33 mouse cellular contexts compared by ENCODE assay signal in genomic region chr8:88124850-88125249, GRCm38 (mm10). TPM values are rescaled to one million over a fixed set of nuclear protein-coding genes. Genes with fewer than 3 reads are reported as not detected.
DNase-seq lines count a peak whose midpoint lies in the region; ATAC-seq and TF ChIP-seq lines count a peak whose summit lies in the region.
"Had no signal": no experiment of that assay in that cellular context is flagged by ENCODE, and none has a peak within 500 bp of the region (broad histone marks: within the 10 kb centered on the region; RNA-seq: fewer than 3 reads in every experiment).

No protein-coding gene starts in this region.

- no peaks in the 10 kb centered on the region for H3K27me3 ChIP-seq in liver, embryonic 12.5 days (replicated peaks)
- no peaks in the 10 kb centered on the region for H3K27me3 ChIP-seq in liver, postnatal 0 days (ENCODE audit: insufficient read depth, low read length)
- no peaks in the 10 kb centered on the region for H3K27me3 ChIP-seq in liver, embryonic 15.5 days
- H3K27me3 ChIP-seq: embryonic facial prominence, embryonic 13.5 days; heart, embryonic 12.5 days; hindbrain, embryonic 15.5 days; limb, embryonic 12.5 days; neural tube, embryonic 12.5 days had no signal

- TF ChIP-seq CTCF in liver, postnatal 0 days (IDR thresholded peaks at IDR 0.05; ENCODE audit: low read depth): no peak

- H3K36me3 ChIP-seq in liver, embryonic 12.5 days: peaks cover 90% of the 10 kb centered on the region
- peaks cover 36% of the 10 kb centered on the region for H3K36me3 ChIP-seq in liver, postnatal 0 days (replicated peaks; ENCODE audit: insufficient read depth, low read length)
- H3K36me3 ChIP-seq in liver, embryonic 15.5 days (replicated peaks): peaks cover 71% of the 10 kb centered on the region

- peak overlapping the region; percentile 41; the same call in 1 of the 2 replicates for H3K27ac ChIP-seq in liver, embryonic 12.5 days
- H3K27ac ChIP-seq in liver, postnatal 0 days (ENCODE audit: low read depth): no peak overlapping the region
- H3K27ac ChIP-seq in liver, embryonic 15.5 days (replicated peaks): peak overlapping the region; percentile 30
- H3K27ac ChIP-seq: embryonic facial prominence, embryonic 13.5 days; hindbrain, embryonic 10.5 days; hindbrain, embryonic 15.5 days; left cerebral cortex, adult 2 months; limb, embryonic 12.5 days; macrophage; neural tube, embryonic 12.5 days had no signal

- no peak overlapping the region for H3K4me3 ChIP-seq in liver, embryonic 12.5 days
- no peak overlapping the region for H3K4me3 ChIP-seq in liver, postnatal 0 days (ENCODE audit: low read depth, low read length)
- no peak overlapping the region for H3K4me3 ChIP-seq in liver, embryonic 15.5 days (replicated peaks)
- H3K4me3 ChIP-seq: embryonic facial prominence, embryonic 13.5 days; heart, embryonic 12.5 days; hindbrain, embryonic 10.5 days; hindbrain, embryonic 15.5 days; left cerebral cortex, adult 2 months; limb, embryonic 12.5 days; myocyte; neural tube, embryonic 12.5 days had no signal

- peak; percentile 78; the same call in 1 of the 2 replicates for ATAC-seq in liver, embryonic 12.5 days
- ATAC-seq in liver, postnatal 0 days: no peak
- ATAC-seq in erythroblast, adult 5-6 weeks (replicated peaks; ENCODE audit: low FRiP score, poor library complexity, severe bottlenecking): peak; percentile 69
- ATAC-seq in liver, embryonic 15.5 days (ENCODE audit: insufficient read depth): peak; percentile 56; the same call in 1 of the 2 replicates
- no peak for ATAC-seq in megakaryocyte, adult 5-6 weeks (ENCODE audit: poor library complexity, severe bottlenecking)
- ATAC-seq: activated CD4-positive, CD25-positive, alpha-beta regulatory T cell, adult 4 months; forebrain, embryonic 14.5 days; inflammation-experienced regulatory T-cells, adult 6 months; midbrain, embryonic 16.5 days had no signal

- no peak for DNase-seq in liver, postnatal 0 days
- DNase-seq in c-Kit-negative CD71-positive TER-119-positive erythroid progenitor cells, embryonic 14.5 days (ENCODE audit: low read depth, low spot score): peak; percentile 15
- no peak for DNase-seq in cerebellum, adult 11 months
- DNase-seq in frontal cortex, postnatal 10 days (ENCODE audit: low spot score in 2 of 2): no peak
- DNase-seq: adrenal gland, adult 2 months; adrenal gland, postnatal 36 days; B cell, adult 2 months; cerebellum, adult 9-10 months; cerebellum, postnatal 36 days; gastrocnemius, postnatal 25 days; heart, adult 18-20 months; kidney, adult 11 months; kidney, postnatal 25 days; lung, adult 2 months; thymus, postnatal 4 days had no signal

- no peak for TF ChIP-seq EP300 in liver, postnatal 0 days (IDR thresholded peaks at IDR 0.05; ENCODE audit: low read depth)

- no peaks in the 10 kb centered on the region for H3K9me3 ChIP-seq in liver, embryonic 12.5 days (replicated peaks)
- H3K9me3 ChIP-seq in liver, postnatal 0 days (ENCODE audit: low read length): no peaks in the 10 kb centered on the region
- H3K9me3 ChIP-seq in liver, embryonic 15.5 days (replicated peaks): no peaks in the 10 kb centered on the region
- H3K9me3 ChIP-seq: embryonic facial prominence, embryonic 13.5 days; heart, embryonic 12.5 days; hindbrain, embryonic 10.5 days; hindbrain, embryonic 15.5 days; limb, embryonic 12.5 days; neural tube, embryonic 12.5 days had no signal

- peak overlapping the region; percentile 32; the same call in 1 of the 2 replicates for H3K4me2 ChIP-seq in liver, embryonic 12.5 days
- H3K4me2 ChIP-seq in liver, postnatal 0 days (ENCODE audit: low read depth, low read length): no peak overlapping the region
- peak overlapping the region; percentile 21; the same call in 1 of the 2 replicates for H3K4me2 ChIP-seq in liver, embryonic 15.5 days
- H3K4me2 ChIP-seq: embryonic facial prominence, embryonic 13.5 days; heart, embryonic 12.5 days; hindbrain, embryonic 15.5 days; limb, embryonic 12.5 days; midbrain, embryonic 11.5 days; neural tube, embryonic 12.5 days had no signal

- peaks cover 24% of the 10 kb centered on the region for H3K4me1 ChIP-seq in liver, embryonic 12.5 days
- H3K4me1 ChIP-seq in liver, postnatal 0 days (ENCODE audit: insufficient read depth): no peaks in the 10 kb centered on the region
- H3K4me1 ChIP-seq in liver, embryonic 15.5 days (replicated peaks): peaks cover 23% of the 10 kb centered on the region
- H3K4me1 ChIP-seq: neural tube, embryonic 12.5 days had no signal

- 78% methylated on average over 2 of the region's 2 CpGs for WGBS in liver, embryonic 12.5 days (ENCODE audit: insufficient replicate concordance)
- WGBS in liver, postnatal 0 days (ENCODE audit: insufficient replicate concordance): 82% methylated on average over 2 of the region's 2 CpGs
- 69% methylated on average over 2 of the region's 2 CpGs for WGBS in liver, embryonic 15.5 days (ENCODE audit: insufficient replicate concordance)

- 0 out of 2 replicates have a peak overlapping the region, but pooled peaks have one; percentile 0 for H3K9ac ChIP-seq in liver, embryonic 12.5 days
- no peak overlapping the region for H3K9ac ChIP-seq in liver, postnatal 0 days (replicated peaks)
- H3K9ac ChIP-seq in liver, embryonic 15.5 days: peak overlapping the region; percentile 15; the same call in 1 of the 2 replicates
- H3K9ac ChIP-seq: embryonic facial prominence, embryonic 13.5 days; heart, embryonic 12.5 days; hindbrain, embryonic 15.5 days; limb, embryonic 12.5 days; neural tube, embryonic 12.5 days had no signal

RNA-seq across cellular contexts. Expression of gene Cnep1r1, which starts 6.3 kb away (rescaled TPM):
- 28.5 and 30.0 TPM in 2 replicates for polyA plus RNA-seq in liver, embryonic 12.5 days (2016; fragmentation: Nextera tagmentation; extraction: Ambion mirVana)
- 17.4 and 19.1 TPM in 2 replicates for polyA plus RNA-seq in liver, postnatal 0 days (2015; fragmentation: Nextera tagmentation; extraction: Ambion mirVana)
- 64.9 and 90.3 TPM in 2 replicates for total RNA-seq in erythroblast, adult 5-6 weeks (2015; ENCODE audit: low replicate concordance)
- total RNA-seq in erythroblast, adult 5-6 weeks (2017; ENCODE audit: low replicate concordance): 23.6 and 34.2 TPM in 2 replicates
- 21.7 and 24.2 TPM in 2 replicates for polyA plus RNA-seq in liver, embryonic 15.5 days (2015; fragmentation: Nextera tagmentation; extraction: Ambion mirVana)
- 67.0 and 74.5 TPM in 2 replicates for total RNA-seq in megakaryocyte, adult 5-6 weeks (2015)
- 13.8 and 17.6 TPM in 2 replicates for total RNA-seq in megakaryocyte, adult 5-6 weeks (2017)

RNA-seq across cellular contexts. Expression of gene Heatr3, which starts 12.8 kb away (rescaled TPM):
- polyA plus RNA-seq in liver, embryonic 12.5 days (2016; fragmentation: Nextera tagmentation; extraction: Ambion mirVana): 47.9 and 49.7 TPM in 2 replicates
- polyA plus RNA-seq in liver, postnatal 0 days (2015; fragmentation: Nextera tagmentation; extraction: Ambion mirVana): 13.2 and 14.1 TPM in 2 replicates
- 5.0 and 7.3 TPM in 2 replicates for total RNA-seq in erythroblast, adult 5-6 weeks (2015; ENCODE audit: low replicate concordance)
- 4.3 and 12.0 TPM in 2 replicates for total RNA-seq in erythroblast, adult 5-6 weeks (2017; ENCODE audit: low replicate concordance)
- 19.2 and 21.3 TPM in 2 replicates for polyA plus RNA-seq in liver, embryonic 15.5 days (2015; fragmentation: Nextera tagmentation; extraction: Ambion mirVana)
- 5.8 and 10.3 TPM in 2 replicates for total RNA-seq in megakaryocyte, adult 5-6 weeks (2015)
- 10.7 and 13.0 TPM in 2 replicates for total RNA-seq in megakaryocyte, adult 5-6 weeks (2017)

Comparison
In these comparisons a context has a peak if more than half of its experiments do, and no peak if none do; other contexts are left out.
1. ATAC-seq: peak in liver, embryonic 12.5 days (single experiment), erythroblast, adult 5-6 weeks (single experiment) and liver, embryonic 15.5 days (single experiment); none in liver, postnatal 0 days (single experiment) and megakaryocyte, adult 5-6 weeks (single experiment).